Mouse (Mus musculus) liver, embryonic 12.5 days (tissue): Measurements from ENCODE around the gene Syncrip. TPM values are rescaled to one million over a fixed set of nuclear protein-coding genes. Genes with fewer than 3 reads are reported as not detected.

Source experiments
- ATAC-seq: fragments of 200-750 bp; cut with Nextera tagmentation; 2 replicates; pipeline ENCODE4 v1.8.0; 2017; ENCODE audit warnings: moderate number of reproducible peaks, mild to moderate bottlenecking, moderate library complexity
- H3K27ac ChIP-seq: fragments of 300-500 bp; sonication (generic); 2 replicates; pipeline ENCODE4 v1.5.1; 2016; ENCODE audit warnings: mild to moderate bottlenecking
- H3K27me3 ChIP-seq: fragments of 300-500 bp; sonication (generic); replicated peaks from 2 replicates; pipeline ENCODE4 v1.6.1; 2016; ENCODE audit warnings: mild to moderate bottlenecking, moderate library complexity
- H3K36me3 ChIP-seq: fragments of 300-500 bp; sonication (generic); 2 replicates; pipeline ENCODE4 v1.6.1; 2016; ENCODE audit warnings: mild to moderate bottlenecking, moderate library complexity
- H3K4me1 ChIP-seq: fragments of 300-500 bp; sonication (generic); 2 replicates; pipeline ENCODE4 v1.6.1; 2016
- H3K4me2 ChIP-seq: fragments of 300-500 bp; sonication (generic); 2 replicates; pipeline ENCODE4 v1.6.1; 2016; ENCODE audit warnings: mild to moderate bottlenecking, moderate library complexity
- H3K4me3 ChIP-seq: fragments of 300-500 bp; sonication (generic); 2 replicates; pipeline ENCODE4 v1.5.1; 2016; ENCODE audit warnings: mild to moderate bottlenecking, moderate library complexity
- H3K9ac ChIP-seq: fragments of 300-500 bp; sonication (generic); 2 replicates; pipeline ENCODE4 v1.6.1; 2016; ENCODE audit warnings: mild to moderate bottlenecking, moderate library complexity
- H3K9me3 ChIP-seq: fragments of 300-500 bp; sonication (generic); replicated peaks from 2 replicates; pipeline ENCODE4 v1.6.1; 2016; ENCODE audit warnings: mild to moderate bottlenecking, moderate library complexity
- WGBS: fragments of 180-500 bp; shearing (Covaris S2); methylation state at CpG from one replicate; pipeline ENCODE4 v1.1.7; 2016; ENCODE audit not compliant: insufficient replicate concordance; 5-methylcytosine and 5-hydroxymethylcytosine counted together
- polyA plus RNA-seq: library from polyadenylated mRNA; unstranded; fragments of >200 nt; fragmentation: Nextera tagmentation; extraction: Ambion mirVana; gene quantifications from 2 replicates; pipeline ENCODE4 v1.2.1, GENCODE M21; 2016

Syncrip gene
- polyA plus RNA-seq, 1 experiment from 2014 or later = 79.0 TPM

- Histone ChIP-seq H3K9me3 (no peaks in the 10 kb centered on the region), H3K4me3 (no peak overlapping the region), H3K36me3 (peaks cover 43% of the 10 kb centered on the region), H3K4me2 (no peak overlapping the region), H3K4me1 (no peaks in the 10 kb centered on the region), H3K27me3 (no peaks in the 10 kb centered on the region), H3K27ac (no peak overlapping the region), H3K9ac (no peak overlapping the region)
- 62% methylated on average over 1 of the region's 1 CpGs for WGBS
- ATAC-seq = no peak
These were observed 65.6 kb downstream of the Syncrip start for GRCm38 (mm10) chr9:88416752-88417151.

GRCm38 (mm10) chr9:88409978-88410377, 72.4 kb downstream of the Syncrip start:
- H3K9me3 ChIP-seq = no peaks in the 10 kb centered on the region
- no peak overlapping the region for H3K4me3 ChIP-seq
- H3K27ac ChIP-seq = no peak overlapping the region
- no peaks in the 10 kb centered on the region for H3K27me3 ChIP-seq
- no peak overlapping the region for H3K4me2 ChIP-seq
- no peak overlapping the region for H3K9ac ChIP-seq
- no peak for ATAC-seq
- peaks cover 16% of the 10 kb centered on the region for H3K36me3 ChIP-seq
- WGBS = 80% methylated on average over 2 of the region's 2 CpGs
- H3K4me1 ChIP-seq = no peaks in the 10 kb centered on the region

- 0 out of 2 replicates have a peak, but pooled peaks have one; percentile 49 for ATAC-seq
- Histone ChIP-seq H3K9ac (no peak overlapping the region), H3K9me3 (no peaks in the 10 kb centered on the region), H3K4me3 (peak overlapping the region; percentile 9; the same call in 1 of the 2 replicates), H3K27me3 (no peaks in the 10 kb centered on the region), H3K27ac (no peak overlapping the region), H3K36me3 (peaks cover 28% of the 10 kb centered on the region), H3K4me1 (peaks cover 6% of the 10 kb centered on the region; the same call in 1 of the 2 replicates), H3K4me2 (peak overlapping the region; percentile 47)
- 60% methylated on average over 6 of the region's 6 CpGs for WGBS
These were observed 77.9 kb downstream of the Syncrip start for GRCm38 (mm10) chr9:88404515-88404914.

- peak overlapping the region; percentile 9; the same call in 1 of the 2 replicates for H3K4me3 ChIP-seq
- WGBS = 31% methylated on average over 10 of the region's 10 CpGs
- H3K4me2 ChIP-seq = peak overlapping the region; percentile 47
- no peak overlapping the region for H3K9ac ChIP-seq
- ATAC-seq = peak; percentile 86
- H3K27me3 ChIP-seq = no peaks in the 10 kb centered on the region
- H3K4me1 ChIP-seq = peaks cover 6% of the 10 kb centered on the region; the same call in 1 of the 2 replicates
- no peaks in the 10 kb centered on the region for H3K9me3 ChIP-seq
- no peak overlapping the region for H3K27ac ChIP-seq
- H3K36me3 ChIP-seq = peaks cover 24% of the 10 kb centered on the region
These were observed 78.3 kb downstream of the Syncrip start for GRCm38 (mm10) chr9:88404088-88404487.

GRCm38 (mm10) chr9:88398461-88398860, 83.9 kb downstream of the Syncrip start:
- Histone ChIP-seq H3K4me1 (no peaks in the 10 kb centered on the region), H3K27ac (no peak overlapping the region), H3K36me3 (peaks cover 43% of the 10 kb centered on the region), H3K4me2 (no peak overlapping the region), H3K27me3 (no peaks in the 10 kb centered on the region), H3K9ac (no peak overlapping the region), H3K9me3 (no peaks in the 10 kb centered on the region), H3K4me3 (no peak overlapping the region)
- ATAC-seq = no peak
- WGBS = 51% methylated on average over 1 of the region's 1 CpGs

Other genes starting within 250 kb of the Syncrip start
- gene Nt5e, start 155.4 kb downstream of the Syncrip start, polyA plus RNA-seq = 6.3 and 6.7 TPM in 2 replicates
- gene Snx14, start 43.6 kb downstream of the Syncrip start, polyA plus RNA-seq = 14.5 and 16.0 TPM in 2 replicates
- gene Gm20537, start 26.0 kb downstream of the Syncrip start, polyA plus RNA-seq = 0.15 and 0.61 TPM in 2 replicates
- 5.9 and 6.2 TPM in 2 replicates for gene Zfp949, start 65.4 kb upstream of the Syncrip start, polyA plus RNA-seq
- not detected in 2 replicates for gene Trim43a, start 98.3 kb upstream of the Syncrip start, polyA plus RNA-seq
- gene Mthfsl, start 237.7 kb upstream of the Syncrip start, polyA plus RNA-seq = 24.2 and 28.3 TPM in 2 replicates
- 0.47 TPM in 1 of 2 replicates, not detected in the other for gene Bcl2a1d, start 249.3 kb upstream of the Syncrip start, polyA plus RNA-seq